Mouse (Mus musculus): ENCODE measurements at regions not wholly inside any gene's neighbourhood (a gene's known extent, or its start where the extent isn't known, plus 50 kb on each side); places are given as distances from the start of the nearest gene placed in this dataset.

- peak; percentile 39 for ATAC-seq
These were observed 215.4 kb upstream of the Pard3b start for GRCm38 (mm10) chr1:61423253-61423652.

- no peak for ATAC-seq
These were observed 209.7 kb upstream of the Pard3b start for GRCm38 (mm10) chr1:61428706-61429501.

- no peak for ATAC-seq
These were observed 201.0 kb upstream of the Pard3b start for GRCm38 (mm10) chr1:61437603-61438002.

- no peak for ATAC-seq
These were observed 177.2 kb upstream of the Pard3b start for GRCm38 (mm10) chr1:61461435-61461834.

- ATAC-seq: no peak
These were observed 167.9 kb upstream of the Pard3b start for GRCm38 (mm10) chr1:61470617-61471214.

GRCm38 (mm10) chr1:61471779-61472578, 166.6 kb upstream of the Pard3b start:
- no peak for ATAC-seq

- ATAC-seq: no peak
These were observed 165.9 kb upstream of the Pard3b start for GRCm38 (mm10) chr1:61472579-61473242.

DNA sequence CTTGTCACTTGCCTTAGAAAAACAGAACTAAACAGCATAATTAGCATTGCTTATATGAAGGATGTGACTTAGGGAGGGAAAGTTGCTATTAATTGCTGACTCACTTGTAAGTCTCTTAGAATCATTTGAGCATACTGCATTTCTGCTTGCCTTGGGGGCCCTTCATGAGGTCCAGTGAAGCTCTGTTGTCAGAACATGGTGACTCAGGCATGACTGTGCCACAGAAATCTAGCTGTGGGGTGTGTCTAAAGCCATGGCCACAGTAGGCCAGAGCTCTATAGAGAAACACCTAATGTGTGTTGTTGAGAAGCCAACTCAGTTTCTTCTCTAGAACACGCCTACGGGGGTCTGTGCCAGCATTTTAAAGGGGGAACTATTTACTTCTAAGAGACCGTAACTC, 153.2 kb upstream of the Pard3b start:
- no peak for ATAC-seq

DNA sequence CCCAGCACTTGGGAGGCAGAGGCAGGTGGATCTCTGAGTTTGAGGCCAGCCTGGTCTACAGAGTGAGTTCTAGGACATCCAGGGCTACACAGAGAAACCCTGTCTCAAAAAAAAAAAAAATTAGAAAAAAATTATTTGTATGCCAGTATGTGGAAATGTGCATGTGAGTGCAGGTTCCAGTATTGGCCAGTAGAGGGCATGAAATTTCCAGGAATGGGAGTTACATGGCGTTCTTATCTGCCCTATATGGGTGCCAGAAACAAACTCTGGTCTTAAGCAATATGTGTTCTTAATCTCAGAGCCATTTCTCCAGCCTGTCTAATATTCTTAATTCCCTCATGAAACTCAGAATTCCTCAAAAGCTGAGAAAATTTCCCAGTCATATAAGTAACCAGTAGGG, 113.7 kb upstream of the Pard3b start:
- no peak for ATAC-seq

DNA sequence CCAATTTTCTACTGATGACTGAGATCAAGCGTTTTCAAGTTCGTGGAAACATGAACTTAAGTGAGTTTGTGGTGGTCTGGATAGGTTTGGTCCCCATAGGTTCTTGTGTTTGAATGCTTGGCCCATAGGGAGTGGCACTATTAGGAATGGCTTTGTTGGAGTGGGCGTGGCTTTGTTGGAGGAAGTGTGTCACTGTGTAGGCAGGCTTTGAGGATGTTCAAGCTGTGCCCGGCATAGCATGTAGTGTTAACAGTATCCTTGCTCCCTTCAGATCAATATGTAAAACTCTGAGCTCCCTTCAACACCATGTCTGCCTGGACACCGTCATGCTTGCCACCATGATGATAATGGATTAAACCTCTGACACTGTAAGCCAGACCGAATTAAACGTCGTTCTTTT, 112.7 kb upstream of the Pard3b start:
- ATAC-seq: no peak

DNA sequence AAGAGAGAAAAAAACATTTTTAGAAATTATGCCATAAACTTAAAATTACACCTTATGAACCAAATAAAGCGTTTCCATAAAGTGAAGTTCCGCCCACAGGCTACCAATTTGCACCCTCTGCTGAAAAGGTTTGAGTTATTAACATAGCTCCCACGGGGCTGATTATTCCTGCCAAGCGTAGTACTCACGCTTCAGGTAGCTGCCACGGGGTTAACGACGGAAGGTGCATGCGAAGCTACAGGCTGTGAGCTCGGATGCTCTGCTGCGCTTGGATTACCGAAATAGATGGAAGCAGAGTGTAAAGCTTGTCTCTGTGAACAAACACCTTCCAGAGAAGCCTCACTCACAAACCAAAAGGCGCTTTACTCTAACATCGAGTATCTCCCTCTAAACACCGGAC, 109.9 kb upstream of the Pard3b start:
- ATAC-seq: no peak

DNA sequence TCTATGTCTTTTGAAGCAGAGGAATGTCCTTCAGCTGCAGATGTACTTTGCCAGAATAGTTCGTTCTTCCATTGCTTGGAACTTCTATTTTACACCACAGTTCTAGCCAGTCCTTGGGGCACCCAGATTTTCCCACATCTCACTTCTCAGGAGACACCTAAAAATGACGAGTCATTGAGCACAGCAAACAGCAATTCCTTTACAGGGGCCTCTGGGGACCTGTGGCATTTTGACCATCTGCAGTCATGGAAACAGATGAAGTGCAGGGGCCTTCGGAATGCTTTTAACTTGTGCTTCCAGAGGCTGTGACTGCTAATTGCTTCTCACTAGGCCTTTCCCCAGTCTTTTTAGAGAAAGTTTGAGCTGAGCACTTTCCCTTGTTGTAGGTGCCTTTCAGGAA, 108.5 kb upstream of the Pard3b start:
- no peak for ATAC-seq

- ATAC-seq: no peak
These were observed 107.1 kb upstream of the Pard3b start for GRCm38 (mm10) chr1:61531487-61531886.

DNA sequence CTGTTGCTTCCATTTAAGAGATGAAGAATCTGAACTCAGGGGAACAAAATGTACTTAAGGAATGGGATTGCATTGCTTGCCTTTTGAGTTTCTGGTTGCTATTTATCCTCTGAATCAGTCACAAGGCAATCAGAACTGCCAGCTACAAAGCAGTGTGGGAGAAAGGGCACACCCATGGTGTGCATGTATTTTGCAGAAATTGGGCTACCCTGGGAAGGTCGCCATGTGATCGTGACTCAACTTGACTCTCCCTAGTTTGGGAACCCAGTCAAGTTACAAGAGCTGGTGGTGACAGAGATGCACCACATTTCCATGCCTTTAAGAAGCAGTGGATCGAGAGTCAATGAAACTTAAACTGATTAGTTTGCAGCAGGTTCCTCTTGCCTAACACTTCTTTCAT, 98.5 kb upstream of the Pard3b start:
- ATAC-seq: no peak

- no peak for ATAC-seq
These were observed 97.5 kb upstream of the Pard3b start for GRCm38 (mm10) chr1:61541166-61541565.

DNA sequence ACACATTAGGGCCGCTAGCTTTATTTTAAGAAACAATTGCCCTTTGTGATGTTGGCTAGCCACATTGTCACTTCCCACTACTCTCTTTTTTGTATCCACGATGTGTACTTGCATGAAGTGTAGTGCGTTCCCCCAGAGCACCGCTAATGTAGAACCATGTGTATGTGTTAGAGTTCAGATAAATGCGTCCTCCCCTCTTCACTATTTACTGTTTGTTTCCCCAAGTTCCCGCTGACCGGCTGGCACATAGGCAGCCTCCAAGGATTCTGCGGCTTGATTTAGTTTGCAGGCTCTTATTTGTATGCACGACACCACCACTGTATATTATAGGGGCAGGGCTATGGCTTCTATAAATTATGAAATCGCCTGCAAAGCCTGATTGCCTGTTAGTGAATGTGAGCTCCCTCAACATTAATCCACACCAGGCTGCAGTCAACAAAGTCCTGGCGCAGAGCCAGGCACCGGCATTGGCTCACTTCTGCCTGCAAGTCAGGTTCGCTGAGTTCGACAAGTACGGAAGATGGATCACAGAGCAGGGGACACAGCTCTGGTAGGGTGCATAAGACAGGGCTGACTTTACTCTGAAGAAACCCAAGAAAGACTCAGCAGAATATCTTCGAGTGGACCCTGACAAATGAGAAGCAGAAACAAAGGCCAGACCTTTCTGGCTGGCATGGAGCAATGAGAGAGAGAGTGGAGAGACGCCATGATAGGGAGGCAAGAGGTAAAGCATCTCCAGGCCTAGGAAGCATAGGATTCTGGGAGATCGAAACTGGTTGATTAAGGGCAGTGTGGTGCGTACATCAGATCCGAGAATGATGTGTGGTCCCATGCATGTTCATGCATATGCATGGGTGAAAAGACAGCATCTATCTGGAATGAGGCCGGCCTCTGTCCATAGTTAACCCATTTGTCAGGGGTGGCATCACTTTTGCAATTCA, 85.8 kb upstream of the Pard3b start:
- no peak for ATAC-seq

DNA sequence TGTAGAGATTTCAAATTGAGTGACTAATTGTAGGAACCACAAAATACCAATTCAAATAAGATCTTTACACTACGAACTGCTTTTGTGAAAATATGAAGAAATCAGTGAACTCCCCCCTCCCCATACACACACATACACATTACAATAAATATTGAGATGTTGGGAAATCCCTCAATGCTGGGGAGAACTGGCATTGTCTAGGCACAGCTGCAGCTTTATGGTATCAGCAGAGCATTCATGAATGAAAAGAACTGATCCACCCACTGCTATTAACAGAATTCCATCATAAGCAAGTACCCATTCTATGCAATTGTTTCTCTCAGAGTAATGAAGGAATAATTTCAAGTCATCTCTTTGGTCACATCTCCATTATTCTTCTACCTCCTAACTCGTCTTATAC, 79.1 kb upstream of the Pard3b start:
- ATAC-seq: no peak

DNA sequence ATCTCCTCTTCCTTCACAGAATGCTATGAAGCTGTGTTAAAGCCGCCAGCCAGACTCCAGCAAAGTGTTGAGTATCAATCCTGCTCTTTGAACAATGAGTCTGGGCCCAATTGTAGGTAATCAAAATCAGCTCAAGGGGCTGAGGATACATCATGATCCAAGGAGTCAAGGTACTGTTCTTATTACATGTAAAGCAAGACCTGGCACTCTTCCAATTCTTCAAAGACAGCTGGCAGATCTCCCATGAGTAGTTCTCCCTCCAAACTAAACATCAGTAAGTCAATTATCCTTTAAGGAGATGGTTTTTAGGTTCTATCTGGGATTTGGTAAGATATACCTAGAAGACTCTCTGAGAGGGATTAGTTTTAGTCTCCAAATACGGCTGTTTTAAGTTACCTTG, 76.5 kb upstream of the Pard3b start:
- no peak for ATAC-seq

- no peak for ATAC-seq
These were observed 73.2 kb upstream of the Pard3b start for GRCm38 (mm10) chr1:61565471-61565870.

- no peak for ATAC-seq
These were observed 64.3 kb upstream of the Pard3b start for GRCm38 (mm10) chr1:61574276-61574675.

DNA sequence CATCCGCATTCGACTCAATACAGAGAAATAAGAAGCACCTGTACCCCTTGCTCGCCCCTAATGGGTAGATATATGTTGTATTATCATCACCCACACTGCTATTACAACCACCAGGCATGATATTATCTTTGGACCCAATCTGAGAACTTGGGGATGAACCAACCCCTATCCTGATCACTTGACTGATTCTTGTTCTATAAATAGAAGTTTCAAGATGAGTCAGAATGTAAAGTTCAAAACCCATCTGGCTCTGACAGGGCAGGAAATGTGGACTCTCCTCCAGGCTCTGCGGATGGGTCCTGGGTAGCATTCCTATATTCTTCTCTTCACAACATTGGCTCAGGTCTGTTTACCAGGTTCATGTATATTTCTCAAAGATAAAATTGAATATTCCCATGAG, 61.9 kb upstream of the Pard3b start:
- no peak for ATAC-seq

DNA sequence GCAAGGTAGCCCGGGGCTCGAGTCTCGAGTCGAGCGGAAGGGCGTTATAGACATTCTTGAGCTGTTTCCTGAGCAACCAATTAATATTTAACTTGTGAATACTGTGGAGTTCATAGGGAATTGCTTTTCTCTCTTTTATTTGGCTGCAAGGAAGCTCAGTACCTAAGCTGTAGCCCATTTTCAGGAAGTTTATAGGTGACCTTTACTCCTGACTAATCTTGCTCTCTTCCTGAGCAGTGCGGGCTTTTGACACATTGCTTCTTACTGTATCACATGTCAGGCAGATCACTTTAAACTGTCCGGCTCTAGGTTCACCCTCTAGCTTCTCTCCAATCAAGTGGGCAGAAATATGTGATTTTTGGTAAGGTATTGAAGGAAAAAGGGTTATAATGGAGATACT, 51.4 kb upstream of the Pard3b start:
- ATAC-seq: no peak
